Mouse (Mus musculus) intestine, embryonic 15.5 days (tissue): ENCODE results near the gene Fam102b. TPM values are rescaled to one million over a fixed set of nuclear protein-coding genes. Genes with fewer than 3 reads are reported as not detected.
A peak's percentile ranks its signal among the peaks of the same experiment; 100 is the strongest.

Source experiments
- ATAC-seq: fragments of 200-750 bp; cut with Nextera tagmentation; 2 replicates; pipeline ENCODE4 v1.8.0; 2017; ENCODE audit warnings: moderate TSS enrichment, moderate library complexity
- H3K27ac ChIP-seq: fragments of 300-500 bp; sonication (generic); 2 replicates; pipeline ENCODE4 v1.5.1; 2015; ENCODE audit warnings: mild to moderate bottlenecking, inconsistent platforms
- H3K27me3 ChIP-seq: fragments of 300-500 bp; sonication (generic); replicated peaks from 2 replicates; pipeline ENCODE4 v1.6.1; 2015; ENCODE audit warnings: inconsistent platforms
- H3K36me3 ChIP-seq: fragments of 300-500 bp; sonication (generic); 2 replicates; pipeline ENCODE4 v1.6.1; 2015; ENCODE audit warnings: inconsistent platforms
- H3K4me1 ChIP-seq: fragments of 300-500 bp; sonication (generic); replicated peaks from 2 replicates; pipeline ENCODE4 v1.6.1; 2015; ENCODE audit warnings: inconsistent platforms
- H3K4me2 ChIP-seq: fragments of 300-500 bp; sonication (generic); replicated peaks from 2 replicates; pipeline ENCODE4 v1.6.1; 2015; ENCODE audit warnings: mild to moderate bottlenecking, inconsistent platforms
- H3K4me3 ChIP-seq: fragments of 300-500 bp; sonication (generic); replicated peaks from 2 replicates; pipeline ENCODE4 v1.5.1; 2015; ENCODE audit warnings: inconsistent platforms
- H3K9ac ChIP-seq: fragments of 300-500 bp; sonication (generic); 2 replicates; pipeline ENCODE4 v1.6.1; 2015; ENCODE audit warnings: inconsistent platforms
- H3K9me3 ChIP-seq: fragments of 300-500 bp; sonication (generic); 2 replicates; pipeline ENCODE4 v1.6.1; 2016; ENCODE audit warnings: inconsistent platforms
- WGBS: fragments of 180-500 bp; shearing (Covaris S2); methylation state at CpG from one replicate; pipeline ENCODE4 v1.1.7; 2015; 5-methylcytosine and 5-hydroxymethylcytosine counted together
- polyA plus RNA-seq: library from polyadenylated mRNA; unstranded; fragments of >200 nt; fragmentation: Nextera tagmentation; extraction: Ambion mirVana; gene quantifications from 2 replicates; pipeline ENCODE4 v1.2.1, GENCODE M21; 2015

The Fam102b gene
- polyA plus RNA-seq, 1 experiment from 2014 or later = 11.8 TPM

- Histone ChIP-seq H3K4me2 (no peak overlapping the region), H3K4me3 (no peak overlapping the region), H3K9me3 (no peaks in the 10 kb centered on the region), H3K27ac (no peak overlapping the region), H3K36me3 (peaks cover 16% of the 10 kb centered on the region), H3K9ac (no peak overlapping the region), H3K27me3 (no peaks in the 10 kb centered on the region), H3K4me1 (no peaks in the 10 kb centered on the region)
- 84% methylated on average over 15 of the region's 15 CpGs for WGBS
- no peak for ATAC-seq
These were observed 52.4 kb downstream of the Fam102b start for GRCm38 (mm10) chr3:108974920-108975485.

- Histone ChIP-seq H3K4me1 (no peaks in the 10 kb centered on the region), H3K27ac (no peak overlapping the region), H3K27me3 (no peaks in the 10 kb centered on the region), H3K36me3 (0 out of 2 replicates have a peak, but pooled peaks cover 8% of the 10 kb centered on the region), H3K9ac (no peak overlapping the region), H3K4me3 (no peak overlapping the region), H3K9me3 (no peaks in the 10 kb centered on the region), H3K4me2 (no peak overlapping the region)
- no peak for ATAC-seq
- 82% methylated on average over 13 of the region's 13 CpGs for WGBS
These were observed 53.3 kb downstream of the Fam102b start for GRCm38 (mm10) chr3:108973980-108974660.

DNA sequence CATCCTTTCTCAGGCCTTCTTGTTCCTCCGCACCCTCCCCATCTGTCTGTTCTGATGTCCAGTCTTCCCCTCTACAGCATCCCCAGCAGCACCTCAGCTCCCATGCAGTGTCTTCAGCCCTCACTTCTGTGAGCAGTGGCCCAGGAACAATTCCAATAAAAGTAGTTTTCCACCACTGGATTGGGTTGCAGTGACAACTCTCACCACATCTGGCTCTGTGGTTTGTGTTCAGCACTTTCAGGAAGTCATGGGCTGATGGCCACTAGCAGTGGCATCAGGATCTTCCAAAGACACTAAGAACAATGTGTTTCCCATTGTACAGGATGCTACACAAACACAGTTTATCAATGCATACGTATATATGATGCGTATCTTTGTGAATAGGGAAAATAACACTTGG is 61.4 kb downstream of the Fam102b start:
- Histone ChIP-seq H3K4me1 (peaks cover 10% of the 10 kb centered on the region), H3K9ac (no peak overlapping the region), H3K36me3 (no peaks in the 10 kb centered on the region), H3K27me3 (no peaks in the 10 kb centered on the region), H3K9me3 (no peaks in the 10 kb centered on the region), H3K4me3 (no peak overlapping the region), H3K4me2 (no peak overlapping the region), H3K27ac (no peak overlapping the region)
- 91% methylated on average over 3 of the region's 3 CpGs for WGBS
- no peak for ATAC-seq

GRCm38 (mm10) chr3:108964361-108965044 is 62.9 kb downstream of the Fam102b start:
- Histone ChIP-seq H3K27ac (no peak overlapping the region), H3K9ac (no peak overlapping the region), H3K4me2 (no peak overlapping the region), H3K4me1 (peaks cover 11% of the 10 kb centered on the region), H3K4me3 (no peak overlapping the region), H3K27me3 (no peaks in the 10 kb centered on the region), H3K9me3 (no peaks in the 10 kb centered on the region), H3K36me3 (no peaks in the 10 kb centered on the region)
- no peak for ATAC-seq
- 74% methylated on average over 7 of the region's 7 CpGs for WGBS

- Histone ChIP-seq H3K27me3 (no peaks in the 10 kb centered on the region), H3K36me3 (no peaks in the 10 kb centered on the region), H3K4me3 (no peak overlapping the region), H3K4me1 (peaks cover 11% of the 10 kb centered on the region), H3K27ac (no peak overlapping the region), H3K9me3 (no peaks in the 10 kb centered on the region), H3K9ac (no peak overlapping the region), H3K4me2 (no peak overlapping the region)
- ATAC-seq = no peak
- WGBS = 79% methylated on average over 3 of the region's 3 CpGs
These were observed 63.6 kb downstream of the Fam102b start for GRCm38 (mm10) chr3:108963776-108964175.

DNA sequence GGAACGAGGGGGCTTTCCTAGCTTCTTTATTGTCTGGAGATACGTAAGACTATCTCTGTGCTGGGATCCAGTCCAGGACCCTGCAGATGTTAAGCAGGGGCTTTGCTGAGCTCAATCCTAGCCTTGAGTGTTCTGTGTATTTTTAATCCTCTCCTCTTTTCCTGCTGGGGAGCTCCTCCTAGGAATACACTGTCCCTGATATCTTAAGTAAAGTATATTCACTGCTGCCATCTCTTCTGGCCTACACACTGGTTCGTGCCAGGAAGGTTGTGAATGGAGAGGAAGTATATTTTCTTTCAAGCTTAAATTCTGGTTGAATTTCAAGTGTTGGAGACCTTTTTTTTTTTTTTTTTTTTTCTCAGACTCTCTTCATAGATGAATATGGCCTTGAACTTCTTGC is 64.1 kb downstream of the Fam102b start:
- Histone ChIP-seq H3K9me3 (no peaks in the 10 kb centered on the region), H3K4me2 (no peak overlapping the region), H3K4me3 (no peak overlapping the region), H3K27ac (no peak overlapping the region), H3K27me3 (no peaks in the 10 kb centered on the region), H3K36me3 (no peaks in the 10 kb centered on the region), H3K4me1 (peaks cover 11% of the 10 kb centered on the region), H3K9ac (no peak overlapping the region)
- no peak for ATAC-seq
- WGBS = 64% methylated on average over 3 of the region's 3 CpGs

- H3K4me1 ChIP-seq = peaks cover 11% of the 10 kb centered on the region
- WGBS = 42% methylated on average over 6 of the region's 6 CpGs
- H3K9me3 ChIP-seq = no peaks in the 10 kb centered on the region
- H3K4me3 ChIP-seq = no peak overlapping the region
- no peak for ATAC-seq
- no peaks in the 10 kb centered on the region for H3K36me3 ChIP-seq
- no peaks in the 10 kb centered on the region for H3K27me3 ChIP-seq
- H3K27ac ChIP-seq = no peak overlapping the region
- no peak overlapping the region for H3K9ac ChIP-seq
- no peak overlapping the region; the same call in 1 of the 2 replicates for H3K4me2 ChIP-seq
These were observed 65.8 kb downstream of the Fam102b start for GRCm38 (mm10) chr3:108961655-108962054.

- Histone ChIP-seq H3K4me3 (no peak overlapping the region), H3K27me3 (no peaks in the 10 kb centered on the region), H3K36me3 (no peaks in the 10 kb centered on the region), H3K4me2 (no peak overlapping the region; the same call in 1 of the 2 replicates), H3K27ac (no peak overlapping the region), H3K4me1 (peaks cover 11% of the 10 kb centered on the region), H3K9me3 (no peaks in the 10 kb centered on the region), H3K9ac (no peak overlapping the region)
- WGBS = 42% methylated on average over 7 of the region's 7 CpGs
- ATAC-seq = 0 out of 2 replicates have a peak, but pooled peaks have one; percentile 17
These were observed 66.2 kb downstream of the Fam102b start for GRCm38 (mm10) chr3:108961226-108961625.

DNA sequence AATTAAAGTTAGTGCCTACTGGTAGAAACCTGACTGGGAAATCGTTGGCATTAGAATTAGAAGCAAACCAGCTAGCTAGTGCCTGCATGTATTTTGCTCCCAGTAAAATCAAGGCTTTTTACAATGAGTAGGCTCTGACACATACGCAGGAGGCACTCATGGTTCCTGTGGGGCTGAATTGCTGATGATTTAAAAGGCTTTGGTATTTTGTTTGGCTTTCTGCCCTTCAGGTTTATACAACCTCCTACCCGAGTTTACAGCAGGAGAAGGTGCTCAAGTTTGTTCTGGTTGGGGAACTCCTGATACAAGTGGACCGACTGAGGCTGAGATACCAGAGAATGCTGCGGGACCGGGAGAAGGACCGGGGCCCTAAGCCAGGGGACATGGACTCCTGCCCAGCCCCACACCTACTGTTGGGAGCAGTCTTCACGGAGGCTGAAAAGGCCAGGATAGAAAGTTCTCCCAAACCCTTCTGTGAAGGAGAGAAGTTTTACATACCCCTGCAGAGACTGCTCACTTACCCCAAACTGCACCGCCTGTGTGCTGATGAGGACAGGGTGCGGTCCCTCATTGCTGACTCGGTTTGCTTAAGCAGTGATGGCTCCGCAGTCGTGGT is 67.6 kb downstream of the Fam102b start:
- 64% methylated on average over 13 of the region's 13 CpGs for WGBS
- Histone ChIP-seq H3K4me3 (no peak overlapping the region), H3K4me2 (no peak overlapping the region), H3K4me1 (peaks cover 11% of the 10 kb centered on the region), H3K9ac (no peak overlapping the region), H3K9me3 (no peaks in the 10 kb centered on the region), H3K36me3 (no peaks in the 10 kb centered on the region), H3K27ac (no peak overlapping the region), H3K27me3 (no peaks in the 10 kb centered on the region)
- no peak for ATAC-seq

GRCm38 (mm10) chr3:108957976-108958375 is 69.4 kb downstream of the Fam102b start:
- H3K27me3 ChIP-seq = no peaks in the 10 kb centered on the region
- no peak for ATAC-seq
- H3K27ac ChIP-seq = no peak overlapping the region
- H3K4me3 ChIP-seq = no peak overlapping the region
- H3K9me3 ChIP-seq = no peaks in the 10 kb centered on the region
- no peaks in the 10 kb centered on the region for H3K36me3 ChIP-seq
- H3K9ac ChIP-seq = no peak overlapping the region
- H3K4me2 ChIP-seq = no peak overlapping the region
- peaks cover 11% of the 10 kb centered on the region for H3K4me1 ChIP-seq

DNA sequence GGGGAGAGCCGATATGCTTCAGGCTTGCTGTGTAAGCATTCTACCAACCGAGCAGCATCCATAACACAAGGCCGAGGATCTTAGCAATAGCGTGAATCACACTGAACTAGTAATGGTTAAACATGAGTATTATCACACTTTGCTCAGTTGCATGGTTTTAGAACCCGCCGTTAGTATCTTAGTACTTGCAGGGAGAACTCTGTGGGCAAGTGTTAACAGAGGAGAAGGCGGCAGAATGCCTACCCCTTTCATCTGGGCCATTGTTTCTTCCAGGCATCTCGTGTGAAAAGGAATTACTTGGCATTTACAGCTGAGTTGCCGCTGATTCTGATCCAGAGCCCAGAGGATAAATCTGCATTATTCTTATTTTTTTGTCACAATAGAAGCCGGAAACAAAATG is 86.4 kb downstream of the Fam102b start:
- Histone ChIP-seq H3K4me2 (no peak overlapping the region), H3K9me3 (no peaks in the 10 kb centered on the region)
- 89% methylated on average over 10 of the region's 10 CpGs for WGBS

DNA sequence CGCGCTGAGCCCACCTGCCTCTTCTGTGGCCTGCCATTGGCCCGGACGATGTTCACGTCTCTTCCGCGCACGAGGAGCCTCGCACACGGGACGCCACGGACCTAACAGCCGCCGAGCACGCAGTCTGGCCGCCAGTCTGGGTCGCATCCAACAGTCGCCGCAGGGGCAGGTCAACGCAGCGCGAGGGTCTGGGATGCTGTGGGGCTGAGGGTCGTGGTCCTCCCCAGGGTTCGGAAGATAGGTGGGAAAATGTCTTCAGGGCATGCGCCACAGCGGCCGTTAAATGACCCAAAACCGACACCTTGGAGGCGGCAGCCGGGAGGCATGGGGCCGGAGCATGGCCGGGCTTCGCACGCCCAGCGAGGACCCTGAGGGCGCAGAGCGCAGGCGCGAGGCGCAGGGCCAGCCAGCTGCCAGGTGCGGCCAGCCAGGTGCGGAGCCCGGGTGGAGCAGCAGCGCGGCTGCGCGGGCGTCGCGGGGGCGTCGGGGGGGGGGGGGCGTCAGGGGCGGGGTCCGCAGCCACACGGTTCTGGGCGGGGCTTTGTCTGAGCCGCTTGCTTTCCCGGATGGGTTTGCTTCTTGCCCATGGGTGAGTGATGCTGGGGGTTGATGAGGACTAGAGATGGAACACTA is 87.3 kb downstream of the Fam102b start, which contains the start of gene Gm9857:
Gene Gm9857 (minus strand): TSS at position 445 of the 633 bp plus-strand sequence.
- 53% methylated on average over 54 of the region's 59 CpGs for whole genome bisulfite sequencing
- Histone ChIP-seq H3K4me3 (peak within 1 kb of the TSS; percentile 33), H3K36me3 (no peaks in the 10 kb centered on the region), H3K4me2 (peak within 1 kb of the TSS; percentile 68), H3K9me3 (no peaks in the 10 kb centered on the region), H3K9ac (no peak within 1 kb of the TSS), H3K27me3 (no peaks in the 10 kb centered on the region), H3K27ac (no peak within 1 kb of the TSS), H3K4me1 (peaks cover 4% of the 10 kb centered on the region; the same call in 1 of the 2 replicates)
- ATAC-seq = peak; percentile 80

More for the DNA sequence above, 86.4 kb downstream of the Fam102b start:
- Histone ChIP-seq H3K4me3 (no peak overlapping the region), H3K27me3 (no peaks in the 10 kb centered on the region), H3K27ac (no peak overlapping the region), H3K4me1 (peaks cover 4% of the 10 kb centered on the region; the same call in 1 of the 2 replicates), H3K36me3 (no peaks in the 10 kb centered on the region), H3K9ac (no peak overlapping the region)
- no peak for ATAC-seq
